Mouse (Mus musculus) Patski (cell line): Measurements from ENCODE around the gene Rabgef1. TPM values are rescaled to one million over a fixed set of nuclear protein-coding genes. Genes with fewer than 3 reads are reported as not detected.

Experiments used
- ATAC-seq: fragments of 100-300 bp; one replicate; pipeline ENCODE4 v1.8.0; 2021
- CTCF ChIA-PET: fragments of 350-600 bp; sonication (Branson Sonifier 250); formaldehyde crosslinking; loops from one replicate; lab custom pipeline; 2022; ENCODE audit warnings: inconsistent platforms; lab: Charles Lee
- POLR2A ChIA-PET: fragments of 350-600 bp; sonication (Branson Sonifier 250); formaldehyde crosslinking; loops from one replicate; lab custom pipeline; 2022; ENCODE audit warnings: antibody characterized with exemption, inconsistent platforms; lab: Charles Lee
- DNase-seq: peaks from one replicate; pipeline ENCODE4 v3.0.0-alpha.2; 2011; ENCODE audit warnings: low read depth, low spot score
- H3K27me3 ChIP-seq: fragments of 371-371 bp; one replicate; pipeline ENCODE4 v1.5.1; 2021
- CTCF ChIP-seq: fragments of 100-300 bp; IDR thresholded peaks from one replicate; pipeline ENCODE4 v1.5.1; 2021
- in situ Hi-C: fragments of 300-500 bp; cut with MboI; formaldehyde crosslinking; loops from 3 replicates; pipeline ENCODE4 v1.11.1; 2018; ENCODE audit warnings: low pct_unique_long_range_greater_than_20kb, mixed read lengths
- polyA plus RNA-seq: library from polyadenylated mRNA; unstranded; gene quantifications from one replicate; pipeline ENCODE4 v1.2.3, GENCODE M21; 2021

Gene Rabgef1
- polyA plus RNA-seq, 1 experiment from 2014 or later: 33.6 TPM

DNA sequence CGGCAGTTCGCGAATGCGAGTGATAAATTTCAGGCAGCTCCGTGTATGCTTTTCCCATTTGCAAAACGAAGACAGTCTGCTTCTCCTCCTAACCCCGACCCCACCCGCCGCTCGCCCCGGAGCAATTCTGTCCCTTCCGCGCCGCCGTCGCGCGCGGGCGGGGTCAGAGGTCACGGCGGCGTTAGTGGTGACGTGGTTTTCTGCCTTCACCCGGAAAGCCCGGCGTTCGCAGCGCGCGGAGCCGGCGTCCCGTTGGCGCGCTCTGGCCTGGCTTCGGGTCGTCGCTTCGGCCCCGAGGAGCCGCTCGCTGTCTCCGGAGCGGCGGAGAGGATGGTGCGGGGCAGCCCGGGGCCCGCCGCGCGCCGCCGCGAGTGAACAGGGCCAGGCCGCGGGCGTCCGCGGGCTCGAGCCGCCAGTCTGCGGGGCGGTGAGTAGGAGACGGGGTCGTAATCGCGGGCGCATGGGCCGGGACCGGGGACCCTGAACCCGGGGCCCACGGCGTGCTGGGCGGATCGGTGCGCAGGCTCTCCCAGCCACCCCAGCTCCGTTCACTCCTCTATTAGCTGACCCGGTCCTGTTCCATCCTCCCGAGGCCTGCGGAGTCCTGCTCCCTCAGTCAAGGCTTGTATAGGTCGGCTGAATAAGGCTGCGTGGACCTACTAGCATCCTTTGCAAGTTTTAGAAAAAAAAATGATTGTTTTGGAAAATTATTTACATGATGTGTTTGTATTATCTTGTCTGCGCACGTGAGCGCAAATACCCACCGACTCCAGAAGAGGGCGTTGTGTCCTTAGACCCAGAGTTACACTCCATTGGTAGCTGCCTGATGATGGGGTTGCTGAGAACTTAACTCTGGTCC lies 50.8 kb downstream of the Rabgef1 start:
- ATAC-seq: peak; percentile 68
- POLR2A ChIA-PET: interaction anchor here (1.0 kb wide), 1 partner anchor 9 kb away, joined by 4 read pairs; no protein-coding TSS in a partner anchor
- DNase-seq: peak; percentile 47
- peak; percentile 75 for TF ChIP-seq CTCF
- CTCF ChIA-PET: interaction anchor here (0.7 to 3.4 kb wide), 9 partner anchors 10 to 59 kb away, joined by 3 to 14 read pairs (median 5); partner anchors contain the start of genes Sbds and Tyw1
- in situ Hi-C loops: no loop called here
- H3K27me3 ChIP-seq: no peaks in the 10 kb centered on the region

DNA sequence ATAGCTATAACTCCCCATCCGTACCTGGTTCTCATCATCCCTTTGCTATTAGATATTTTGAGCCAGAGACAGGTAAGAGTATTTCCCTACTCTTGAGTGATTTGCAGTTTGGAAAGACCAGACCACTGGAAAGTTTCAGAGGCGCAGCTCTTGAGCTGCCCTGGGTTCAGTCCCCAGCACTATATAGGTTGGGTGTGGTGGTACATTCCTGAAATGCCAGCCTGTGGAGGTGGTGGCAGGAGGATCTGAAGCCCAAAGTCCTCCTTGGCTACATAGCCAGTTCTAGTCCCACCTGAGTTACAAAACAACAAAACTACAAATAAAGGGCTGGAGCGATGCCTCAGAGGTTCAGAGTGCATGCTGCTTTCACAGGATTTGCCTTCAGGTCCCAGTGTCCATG lies 55.2 kb downstream of the Rabgef1 start:
- no peak for ATAC-seq
- TF ChIP-seq CTCF: no peak
- ChIA-PET CTCF (interaction anchor here (1.4 to 1.6 kb wide), 2 partner anchors 9 to 28 kb away, joined by 3 to 4 read pairs; partner anchors contain the start of genes Sbds and Tyw1), POLR2A (no interaction called here)
- H3K27me3 ChIP-seq: no peaks in the 10 kb centered on the region
- in situ Hi-C loops: no loop called here
- DNase-seq: no peak

- POLR2A ChIA-PET: interaction anchor here (0.6 to 1.6 kb wide), 5 partner anchors 11 to 334 kb away, joined by 3 to 11 read pairs (median 3); no protein-coding TSS in a partner anchor
- no peak for TF ChIP-seq CTCF
Observed at GRCm38 (mm10) chr5:130228120-130228519, 56.5 kb downstream of the Rabgef1 start.

GRCm38 (mm10) chr5:130236302-130236701 lies 64.7 kb downstream of the Rabgef1 start:
- no peaks in the 10 kb centered on the region for H3K27me3 ChIP-seq
- TF ChIP-seq CTCF: no peak
- POLR2A ChIA-PET: no interaction called here
- CTCF ChIA-PET: no interaction called here
- in situ Hi-C loops: no loop called here
- DNase-seq (no peak), ATAC-seq (no peak)

More at GRCm38 (mm10) chr5:130228120-130228519, 56.5 kb downstream of the Rabgef1 start:
- H3K27me3 ChIP-seq: no peaks in the 10 kb centered on the region
- ATAC-seq: no peak
- CTCF ChIA-PET: interaction anchor here (1.2 to 1.6 kb wide), 2 partner anchors 22 to 27 kb away, joined by 3 read pairs; partner anchors contain the start of genes Sbds and Tyw1
- in situ Hi-C loops: no loop called here
- DNase-seq: no peak

DNA sequence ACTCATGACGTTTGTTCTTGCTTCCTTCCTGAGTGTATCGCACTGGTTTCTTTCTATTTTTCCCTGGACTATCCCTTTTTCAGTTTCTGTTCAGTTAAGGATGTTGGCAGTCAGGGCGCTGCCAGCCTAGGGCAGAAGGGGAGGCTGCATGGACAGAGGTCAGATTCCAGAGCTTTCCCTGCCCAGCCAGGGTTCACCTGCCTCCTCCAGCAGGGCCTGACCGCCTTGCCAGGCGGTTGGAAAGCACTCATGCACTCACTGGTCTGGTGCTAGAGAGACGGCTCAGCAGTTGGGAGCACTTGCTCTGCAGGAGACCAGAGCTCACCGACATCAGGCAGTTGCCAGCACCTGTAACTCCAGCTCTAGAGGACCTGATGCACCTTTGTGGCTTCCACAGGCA lies 67.6 kb downstream of the Rabgef1 start:
- in situ Hi-C loops: no loop called here
- POLR2A ChIA-PET: interaction anchor here (0.5 to 1.2 kb wide), 3 partner anchors 10 to 513 kb away, joined by 3 to 5 read pairs (median 3); no protein-coding TSS in a partner anchor
- CTCF ChIA-PET: interaction anchor here (0.8 to 1.4 kb wide), 3 partner anchors 14 to 26 kb away, joined by 3 read pairs; no protein-coding TSS in a partner anchor
- ATAC-seq (no peak), DNase-seq (no peak)
- H3K27me3 ChIP-seq: no peaks in the 10 kb centered on the region
- no peak for TF ChIP-seq CTCF

DNA sequence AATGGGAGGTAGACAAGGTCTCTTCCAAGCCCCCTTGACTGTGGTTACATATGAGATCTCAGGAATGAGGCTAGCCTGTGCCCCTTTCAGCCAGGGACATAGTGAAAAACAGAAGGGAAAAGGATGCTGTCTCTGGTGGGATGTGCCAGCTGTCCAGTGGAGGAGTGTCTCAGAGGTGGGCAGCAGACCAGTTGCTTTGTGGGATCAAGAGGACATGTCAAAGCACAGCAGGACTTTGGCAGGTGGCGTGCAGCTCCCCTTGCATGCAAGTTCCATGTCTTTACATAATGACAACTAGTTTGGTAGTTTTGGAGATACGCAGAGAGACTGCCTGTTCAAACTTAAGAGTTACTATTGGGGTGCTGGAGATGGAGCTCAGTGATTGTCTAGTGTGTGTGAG lies 68.3 kb downstream of the Rabgef1 start:
- ATAC-seq: no peak
- ChIA-PET CTCF (interaction anchor here (1.4 kb wide), 2 partner anchors 13 to 17 kb away, joined by 3 read pairs; no protein-coding TSS in a partner anchor), POLR2A (no interaction called here)
- no peak for TF ChIP-seq CTCF
- DNase-seq: no peak
- H3K27me3 ChIP-seq: no peaks in the 10 kb centered on the region
- in situ Hi-C loops: no loop called here

DNA sequence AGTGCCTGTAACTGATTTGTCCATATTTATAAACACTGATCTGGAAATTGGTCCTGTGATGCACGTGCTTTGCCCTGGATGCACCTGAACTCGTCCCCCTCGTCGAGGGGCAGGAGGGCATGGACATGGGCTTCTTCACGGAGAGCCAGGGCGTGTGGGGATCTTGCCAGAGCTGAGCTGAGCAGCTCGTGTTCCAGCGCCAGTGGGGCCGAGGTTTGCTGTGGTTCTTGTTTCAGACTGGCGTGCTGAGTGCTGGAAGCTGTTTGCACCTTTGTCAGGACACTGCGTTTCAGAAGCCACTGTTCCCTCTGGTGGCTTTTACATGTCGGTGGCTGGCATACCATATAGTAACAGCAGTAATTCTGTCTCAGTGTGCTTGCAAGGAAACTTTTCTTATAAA lies 69.8 kb downstream of the Rabgef1 start:
- TF ChIP-seq CTCF: no peak
- DNase-seq (no peak), ATAC-seq (no peak)
- CTCF ChIA-PET: interaction anchor here (1.4 kb wide), 1 partner anchor 18 kb away, joined by 3 read pairs; no protein-coding TSS in a partner anchor
- in situ Hi-C loops: no loop called here
- H3K27me3 ChIP-seq: no peaks in the 10 kb centered on the region
- POLR2A ChIA-PET: interaction anchor here (0.6 to 0.9 kb wide), 2 partner anchors 13 to 261 kb away, joined by 4 to 11 read pairs; no protein-coding TSS in a partner anchor

DNA sequence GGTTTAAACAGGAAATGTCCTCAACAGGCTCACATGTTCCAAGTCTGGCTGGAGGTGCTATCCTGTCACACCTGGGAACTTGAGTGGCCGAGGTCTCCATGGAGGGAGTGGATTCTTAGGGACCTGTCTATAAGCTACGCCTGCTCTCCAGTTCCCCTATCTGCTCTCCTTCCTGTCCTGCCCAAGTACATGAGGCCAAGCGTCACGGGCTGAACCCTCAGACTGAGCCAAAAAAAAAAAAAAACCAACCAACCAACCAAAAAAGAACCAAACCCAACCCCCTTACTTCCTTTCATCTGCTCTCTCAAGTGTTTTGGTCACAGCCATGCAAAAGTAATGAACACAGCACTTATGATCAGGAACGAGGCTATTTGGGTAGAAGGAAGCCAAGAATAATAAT lies 76.2 kb downstream of the Rabgef1 start:
- POLR2A ChIA-PET: interaction anchor here (2.4 kb wide), 1 partner anchor 24 kb away, joined by 6 read pairs; no protein-coding TSS in a partner anchor
- DNase-seq (no peak), ATAC-seq (no peak)
- no peaks in the 10 kb centered on the region for H3K27me3 ChIP-seq
- in situ Hi-C loops: no loop called here
- CTCF ChIA-PET: interaction anchor here (1.2 to 1.7 kb wide), 3 partner anchors 9 to 15 kb away, joined by 4 to 5 read pairs (median 4); no protein-coding TSS in a partner anchor
- TF ChIP-seq CTCF: no peak

DNA sequence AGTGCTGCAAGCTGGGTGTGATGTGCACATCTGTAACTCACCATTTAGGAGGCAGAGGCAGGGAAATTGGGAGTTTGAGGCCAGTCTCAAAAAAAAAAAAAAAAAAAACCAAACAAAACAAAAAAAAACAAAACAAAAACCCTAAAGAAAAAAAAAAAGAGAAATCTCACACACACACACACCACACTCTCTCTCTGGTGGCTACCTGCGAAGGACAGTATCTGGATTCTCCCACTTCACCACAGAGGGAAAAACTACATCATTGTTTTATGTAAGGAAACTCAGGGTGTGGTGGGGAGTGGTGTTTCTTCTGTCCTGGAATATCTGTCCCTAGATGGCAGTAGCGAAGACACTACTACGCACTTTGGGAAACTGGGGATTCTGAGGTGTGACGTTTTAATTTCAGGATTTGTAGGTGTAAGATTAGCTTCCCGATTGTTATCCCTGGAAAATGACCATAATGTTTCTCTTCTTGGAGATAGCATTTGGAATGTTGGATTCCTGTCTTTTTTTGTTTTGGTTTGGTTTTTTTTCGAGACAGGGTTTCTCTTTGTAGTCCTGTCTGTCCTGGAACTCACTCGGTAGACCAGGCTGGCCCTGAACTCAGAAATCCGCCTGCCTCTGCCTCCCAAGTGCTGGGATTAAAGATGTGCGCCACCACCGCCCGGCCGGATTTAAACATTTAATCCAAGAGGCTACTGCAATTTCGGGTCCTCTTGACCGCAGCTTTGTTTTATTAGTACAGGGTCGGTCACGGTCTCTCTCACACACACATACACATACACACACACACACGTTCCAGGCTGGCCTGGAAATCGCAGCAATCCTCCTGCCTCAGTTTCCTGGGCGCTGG lies 82.8 kb downstream of the Rabgef1 start:
- in situ Hi-C loops: loop anchor here (25.0 kb wide), 1 partner anchor 742 kb away; the partner anchor contains the start of gene Sfswap
- peak; percentile 75 for TF ChIP-seq CTCF
- ChIA-PET CTCF (interaction anchor here (0.9 to 3.5 kb wide), 5 partner anchors 13 to 31 kb away, joined by 3 to 14 read pairs (median 3); no protein-coding TSS in a partner anchor), POLR2A (interaction anchor here (0.7 to 1.6 kb wide), 2 partner anchors 10 kb away, joined by 3 to 4 read pairs; no protein-coding TSS in a partner anchor)
- DNase-seq (no peak), ATAC-seq (peak; percentile 24)
- no peaks in the 10 kb centered on the region for H3K27me3 ChIP-seq
